13 mouse cellular contexts compared by ENCODE assay signal in genomic region chr9:53967610-53968368, GRCm38 (mm10). TPM values are rescaled to one million over a fixed set of nuclear protein-coding genes. Genes with fewer than 3 reads are reported as not detected.
DNase-seq lines count a peak whose midpoint lies in the region; ATAC-seq and TF ChIP-seq lines count a peak whose summit lies in the region.
"Had no signal": no experiment of that assay in that cellular context is flagged by ENCODE, and none has a peak within 500 bp of the region (broad histone marks: within the 10 kb centered on the region; RNA-seq: fewer than 3 reads in every experiment).

No protein-coding gene starts in this region.

- H3K4me3 ChIP-seq in hindbrain, embryonic 15.5 days, result no peak overlapping the region
- H3K4me3 ChIP-seq in hindbrain, embryonic 11.5 days (ENCODE audit: low read depth, low read length), result no peak overlapping the region
- H3K4me3 ChIP-seq in cerebellum, adult 2 months (replicated peaks; ENCODE audit: insufficient read depth, low read depth, low read length), result no peak overlapping the region
- no peak overlapping the region for H3K4me3 ChIP-seq in limb, embryonic 10.5 days
- H3K4me3 ChIP-seq in intestine, postnatal 0 days (ENCODE audit: low read depth, low read length), result no peak overlapping the region
- H3K4me3 ChIP-seq: heart, adult 2 months; midbrain, embryonic 10.5 days; neural tube, embryonic 13.5 days had no signal

- TF ChIP-seq POLR2A in cerebellum, adult 2 months (IDR thresholded peaks at IDR 0.05; ENCODE audit: borderline replicate concordance, insufficient read depth, low read length), result 0 out of 2 replicates have a peak, but pooled peaks have one; percentile 11

- no peak for DNase-seq in hindbrain, embryonic 11.5 days (ENCODE audit: low spot score)
- peak; percentile 20 for DNase-seq in R1 (ENCODE audit: low read depth, low spot score)
- DNase-seq in cerebellum, adult 2 months, result peak; percentile 72 to 88
- no peak for DNase-seq in limb, embryonic 10.5 days (ENCODE audit: low spot score)
- DNase-seq in layer of hippocampus, adult 18-20 months (ENCODE audit: low spot score in 2 of 2), result no peak
- DNase-seq in adrenal gland, postnatal 4 days (ENCODE audit: low spot score in 2 of 2), result no peak
- DNase-seq: heart, adult 2 months; right cerebral cortex, postnatal 14 days had no signal

- H3K4me1 ChIP-seq in hindbrain, embryonic 15.5 days (replicated peaks), result peaks cover 3% of the 10 kb centered on the region
- H3K4me1 ChIP-seq in hindbrain, embryonic 11.5 days (replicated peaks; ENCODE audit: control insufficient read depth, insufficient read depth, low read length), result no peaks in the 10 kb centered on the region
- H3K4me1 ChIP-seq in cerebellum, adult 2 months (ENCODE audit: control insufficient read depth, insufficient read depth, low read length), result peaks cover 3% of the 10 kb centered on the region
- peaks cover 17% of the 10 kb centered on the region for H3K4me1 ChIP-seq in limb, embryonic 10.5 days
- no peaks in the 10 kb centered on the region for H3K4me1 ChIP-seq in intestine, postnatal 0 days (replicated peaks; ENCODE audit: control insufficient read depth, insufficient read depth, low read length)

- no peak overlapping the region for H3K27ac ChIP-seq in hindbrain, embryonic 15.5 days (replicated peaks)
- H3K27ac ChIP-seq in hindbrain, embryonic 11.5 days (ENCODE audit: low read depth, low read length), result no peak overlapping the region
- H3K27ac ChIP-seq in cerebellum, adult 2 months (ENCODE audit: insufficient read depth, low read length), result peak overlapping the region; percentile 45
- H3K27ac ChIP-seq in limb, embryonic 10.5 days, result peak overlapping the region; percentile 1; the same call in 1 of the 2 replicates
- H3K27ac ChIP-seq in intestine, postnatal 0 days (ENCODE audit: low read depth, low read length), result no peak overlapping the region
- H3K27ac ChIP-seq: heart, adult 2 months; midbrain, embryonic 10.5 days; neural tube, embryonic 13.5 days had no signal

- peak; percentile 22; the same call in 1 of the 2 replicates for TF ChIP-seq CTCF in cerebellum, adult 2 months (IDR thresholded peaks at IDR 0.05; ENCODE audit: borderline replicate concordance, insufficient read depth, low read depth, low read length)
- no peak for TF ChIP-seq CTCF in intestine, postnatal 0 days (IDR thresholded peaks at IDR 0.05; ENCODE audit: low read depth)

- H3K4me2 ChIP-seq in hindbrain, embryonic 15.5 days, result no peak overlapping the region
- no peak overlapping the region for H3K4me2 ChIP-seq in hindbrain, embryonic 11.5 days (replicated peaks; ENCODE audit: low read depth, low read length)
- no peak overlapping the region for H3K4me2 ChIP-seq in intestine, postnatal 0 days (replicated peaks; ENCODE audit: low read depth)
- H3K4me2 ChIP-seq: neural tube, embryonic 13.5 days had no signal

- no peaks in the 10 kb centered on the region for H3K27me3 ChIP-seq in hindbrain, embryonic 15.5 days
- H3K27me3 ChIP-seq in hindbrain, embryonic 11.5 days (ENCODE audit: control insufficient read depth, insufficient read depth, low read length), result no peaks in the 10 kb centered on the region
- H3K27me3 ChIP-seq in cerebellum, adult 2 months (ENCODE audit: control insufficient read depth, insufficient read depth, low read length), result no peaks in the 10 kb centered on the region
- peaks cover 6% of the 10 kb centered on the region; the same call in 1 of the 2 replicates for H3K27me3 ChIP-seq in limb, embryonic 10.5 days (ENCODE audit: low read depth, poor library complexity, severe bottlenecking)
- H3K27me3 ChIP-seq in intestine, postnatal 0 days (replicated peaks; ENCODE audit: control insufficient read depth, insufficient read depth, low read length), result no peaks in the 10 kb centered on the region
- H3K27me3 ChIP-seq: CH12.LX; neural tube, embryonic 13.5 days had no signal

- WGBS in hindbrain, embryonic 15.5 days, result 53% methylated on average over 9 of the region's 9 CpGs
- WGBS in hindbrain, embryonic 11.5 days, result 56% methylated on average over 9 of the region's 9 CpGs
- WGBS in cerebellum, adult 2 months, result 18% methylated on average over 9 of the region's 9 CpGs
- 72% methylated on average over 9 of the region's 9 CpGs for WGBS in limb, embryonic 10.5 days
- 72% methylated on average over 9 of the region's 9 CpGs for WGBS in intestine, postnatal 0 days

- no peaks in the 10 kb centered on the region for H3K9me3 ChIP-seq in hindbrain, embryonic 15.5 days
- H3K9me3 ChIP-seq in hindbrain, embryonic 11.5 days (ENCODE audit: control insufficient read depth, low read length), result no peaks in the 10 kb centered on the region
- H3K9me3 ChIP-seq in limb, embryonic 10.5 days (replicated peaks), result no peaks in the 10 kb centered on the region
- H3K9me3 ChIP-seq in intestine, postnatal 0 days (ENCODE audit: control insufficient read depth), result no peaks in the 10 kb centered on the region
- H3K9me3 ChIP-seq: midbrain, embryonic 10.5 days; neural tube, embryonic 13.5 days had no signal

- 0 out of 2 replicates have a peak, but pooled peaks have one; percentile 15 for ATAC-seq in hindbrain, embryonic 15.5 days (ENCODE audit: low FRiP score, low read depth)
- ATAC-seq in hindbrain, embryonic 11.5 days (ENCODE audit: low FRiP score), result no peak
- no peak for ATAC-seq in intestine, postnatal 0 days

- H3K36me3 ChIP-seq in hindbrain, embryonic 15.5 days, result no peaks in the 10 kb centered on the region
- H3K36me3 ChIP-seq in hindbrain, embryonic 11.5 days (ENCODE audit: control insufficient read depth, insufficient read depth, low read length), result no peaks in the 10 kb centered on the region
- no peaks in the 10 kb centered on the region for H3K36me3 ChIP-seq in limb, embryonic 10.5 days
- no peaks in the 10 kb centered on the region for H3K36me3 ChIP-seq in intestine, postnatal 0 days (ENCODE audit: control insufficient read depth, insufficient read depth)
- H3K36me3 ChIP-seq: midbrain, embryonic 10.5 days; neural tube, embryonic 13.5 days had no signal

- H3K9ac ChIP-seq in hindbrain, embryonic 15.5 days, result no peak overlapping the region
- no peak overlapping the region for H3K9ac ChIP-seq in hindbrain, embryonic 11.5 days (ENCODE audit: low read depth, low read length)
- H3K9ac ChIP-seq in intestine, postnatal 0 days (ENCODE audit: low read depth, low read length), result no peak overlapping the region
- H3K9ac ChIP-seq: neural tube, embryonic 13.5 days had no signal

RNA-seq across cellular contexts. Expression of gene Elmod1, which starts 7.3 kb away (rescaled TPM):
- polyA plus RNA-seq in hindbrain, embryonic 15.5 days (2015; fragmentation: Nextera tagmentation; extraction: Ambion mirVana), result 17.4 and 22.0 TPM in 2 replicates
- 2.6 and 3.6 TPM in 2 replicates for polyA plus RNA-seq in hindbrain, embryonic 11.5 days (2014; fragmentation: Nextera tagmentation; extraction: Ambion mirVana)
- 152 and 164 TPM in 2 replicates for polyA plus RNA-seq in cerebellum, adult 2 months (2012; rRNA removed)
- polyA plus RNA-seq in limb, embryonic 10.5 days (2016; fragmentation: Nextera tagmentation; extraction: Ambion mirVana), result 0.14 and 0.73 TPM in 2 replicates
- 100 to 1,000 TPM; 232 to 245 TPM for total RNA-seq in layer of hippocampus, adult 18-20 months (2021)
- polyA plus RNA-seq in intestine, postnatal 0 days (2015; fragmentation: Nextera tagmentation; extraction: Ambion mirVana), result 0.51 and 0.55 TPM in 2 replicates
- 1 to 10 TPM; 4.0 to 5.4 TPM for total RNA-seq in adrenal gland, postnatal 4 days (2021)
- total RNA-seq: CH12.LX had no signal

Comparison
In these comparisons a context has a peak if more than half of its experiments do, and no peak if none do; other contexts are left out.
1. H3K27ac ChIP-seq: peak in cerebellum, adult 2 months (single experiment) and limb, embryonic 10.5 days (single experiment); none in hindbrain, embryonic 15.5 days (single experiment), hindbrain, embryonic 11.5 days (single experiment) and intestine, postnatal 0 days (single experiment).
2. DNase-seq: peak in R1 (single experiment) and cerebellum, adult 2 months (2 of 2); none in hindbrain, embryonic 11.5 days (single experiment), limb, embryonic 10.5 days (single experiment), layer of hippocampus, adult 18-20 months (0 of 2) and adrenal gland, postnatal 4 days (0 of 2).